ENCODE assay signal across 10 mouse cellular contexts in genomic region chr4:62274841-62275536, GRCm38 (mm10). TPM values are rescaled to one million over a fixed set of nuclear protein-coding genes. Genes with fewer than 3 reads are reported as not detected.
A peak's percentile ranks its signal among the peaks of the same experiment; 100 is the strongest.
DNase-seq lines count a peak whose midpoint lies in the region; ATAC-seq lines count a peak whose summit lies in the region.
"Had no signal": no experiment of that assay in that cellular context is flagged by ENCODE, and none has a peak within 500 bp of the region (broad histone marks: within the 10 kb centered on the region; RNA-seq: fewer than 3 reads in every experiment).

No protein-coding gene starts in this region.

- DNase-seq in kidney, postnatal 10 days: no peak
- peak; percentile 82 for DNase-seq in embryo, embryonic 10.5 days (ENCODE audit: low spot score)
- no peak for DNase-seq in cerebellum, postnatal 25 days
- DNase-seq in left cerebral cortex, postnatal 36 days (ENCODE audit: low spot score in 2 of 2): no peak

- H3K9ac ChIP-seq in kidney, embryonic 16.5 days (replicated peaks; ENCODE audit: low read length): no peak overlapping the region
- no peak overlapping the region for H3K9ac ChIP-seq in hindbrain, embryonic 16.5 days (ENCODE audit: low read depth, low read length)
- no peak overlapping the region for H3K9ac ChIP-seq in neural tube, embryonic 15.5 days (replicated peaks)
- H3K9ac ChIP-seq: limb, embryonic 13.5 days; stomach, embryonic 15.5 days had no signal

- ATAC-seq in kidney, embryonic 16.5 days (ENCODE audit: low FRiP score, low TSS enrichment): peak; percentile 70; the same call in 1 of the 2 replicates
- peak; percentile 95 for ATAC-seq in hindbrain, embryonic 16.5 days
- ATAC-seq in neural tube, embryonic 15.5 days (ENCODE audit: low FRiP score): peak; percentile 77; the same call in 1 of the 2 replicates
- ATAC-seq in erythroid progenitor cell, adult 5-6 weeks (replicated peaks; ENCODE audit: low FRiP score, poor library complexity, severe bottlenecking): no peak

- intact Hi-C loops in left cerebral cortex, postnatal 36 days (cut with DNase I): no loop called here

- H3K27ac ChIP-seq in kidney, embryonic 16.5 days (ENCODE audit: low read length): no peak overlapping the region
- peak overlapping the region; percentile 39 for H3K27ac ChIP-seq in hindbrain, embryonic 16.5 days (ENCODE audit: low read depth, low read length)
- H3K27ac ChIP-seq in neural tube, embryonic 15.5 days (replicated peaks): peak overlapping the region; percentile 54
- H3K27ac ChIP-seq: limb, embryonic 13.5 days; stomach, embryonic 15.5 days had no signal

- no peaks in the 10 kb centered on the region for H3K9me3 ChIP-seq in kidney, embryonic 16.5 days (ENCODE audit: low read length)
- no peaks in the 10 kb centered on the region for H3K9me3 ChIP-seq in hindbrain, embryonic 16.5 days (ENCODE audit: control insufficient read depth, low read length)
- H3K9me3 ChIP-seq in neural tube, embryonic 15.5 days (replicated peaks): no peaks in the 10 kb centered on the region
- H3K9me3 ChIP-seq: limb, embryonic 13.5 days; stomach, embryonic 15.5 days had no signal

- no peak overlapping the region for H3K4me2 ChIP-seq in kidney, embryonic 16.5 days (replicated peaks; ENCODE audit: low read depth, low read length)
- peak overlapping the region; percentile 29; the same call in 1 of the 2 replicates for H3K4me2 ChIP-seq in hindbrain, embryonic 16.5 days (ENCODE audit: low read length)
- no peak overlapping the region for H3K4me2 ChIP-seq in neural tube, embryonic 15.5 days
- H3K4me2 ChIP-seq: limb, embryonic 13.5 days; stomach, embryonic 15.5 days had no signal

- no peaks in the 10 kb centered on the region for H3K27me3 ChIP-seq in kidney, embryonic 16.5 days (ENCODE audit: insufficient read depth, low read length)
- no peaks in the 10 kb centered on the region for H3K27me3 ChIP-seq in hindbrain, embryonic 16.5 days (replicated peaks; ENCODE audit: control insufficient read depth, insufficient read depth, low read length)
- H3K27me3 ChIP-seq in neural tube, embryonic 15.5 days (replicated peaks): no peaks in the 10 kb centered on the region
- H3K27me3 ChIP-seq: limb, embryonic 13.5 days; stomach, embryonic 15.5 days had no signal

- WGBS in kidney, embryonic 16.5 days: 27% methylated on average over 12 of the region's 12 CpGs
- 4% methylated on average over 12 of the region's 12 CpGs for WGBS in hindbrain, embryonic 16.5 days
- WGBS in neural tube, embryonic 15.5 days: 12% methylated on average over 12 of the region's 12 CpGs

- H3K4me3 ChIP-seq in kidney, embryonic 16.5 days (ENCODE audit: low read length): no peak overlapping the region
- H3K4me3 ChIP-seq in hindbrain, embryonic 16.5 days (ENCODE audit: low read length): no peak overlapping the region
- no peak overlapping the region for H3K4me3 ChIP-seq in neural tube, embryonic 15.5 days (replicated peaks)
- H3K4me3 ChIP-seq: limb, embryonic 13.5 days; stomach, embryonic 15.5 days had no signal

- H3K36me3 ChIP-seq in kidney, embryonic 16.5 days (ENCODE audit: insufficient read depth, low read length): no peaks in the 10 kb centered on the region
- no peaks in the 10 kb centered on the region for H3K36me3 ChIP-seq in hindbrain, embryonic 16.5 days (ENCODE audit: control insufficient read depth, insufficient read depth, low read length)
- H3K36me3 ChIP-seq in neural tube, embryonic 15.5 days: no peaks in the 10 kb centered on the region
- H3K36me3 ChIP-seq: limb, embryonic 13.5 days; stomach, embryonic 15.5 days had no signal

- no peaks in the 10 kb centered on the region for H3K4me1 ChIP-seq in kidney, embryonic 16.5 days (ENCODE audit: insufficient read depth, low read length)
- H3K4me1 ChIP-seq in hindbrain, embryonic 16.5 days (ENCODE audit: control insufficient read depth, insufficient read depth, low read depth, low read length): peaks cover 4% of the 10 kb centered on the region; the same call in 1 of the 2 replicates
- 0 out of 2 replicates have a peak, but pooled peaks cover 7% of the 10 kb centered on the region for H3K4me1 ChIP-seq in neural tube, embryonic 15.5 days
- H3K4me1 ChIP-seq: limb, embryonic 13.5 days; stomach, embryonic 15.5 days had no signal

RNA-seq across cellular contexts. Expression of gene Slc31a2, which starts 12.6 kb away (rescaled TPM):
- polyA plus RNA-seq in kidney, embryonic 16.5 days (2015; fragmentation: Nextera tagmentation; extraction: Ambion mirVana): 30.7 and 31.9 TPM in 2 replicates
- 17.7 and 18.2 TPM in 2 replicates for polyA plus RNA-seq in hindbrain, embryonic 16.5 days (2015; fragmentation: Nextera tagmentation; extraction: Ambion mirVana)
- polyA plus RNA-seq in neural tube, embryonic 15.5 days (2015; fragmentation: Nextera tagmentation; extraction: Ambion mirVana): 15.9 and 18.0 TPM in 2 replicates
- total RNA-seq in left cerebral cortex, postnatal 36 days (2021): 1 to 10 TPM; 6.7 to 8.7 TPM
- 6.5 and 9.6 TPM in 2 replicates for total RNA-seq in erythroid progenitor cell, adult 5-6 weeks (2015; ENCODE audit: low replicate concordance)
- 3.0 and 3.2 TPM in 2 replicates for total RNA-seq in erythroid progenitor cell, adult 5-6 weeks (2017; ENCODE audit: low replicate concordance)

RNA-seq across cellular contexts. Expression of gene Zfp37, which starts 44.1 kb away (rescaled TPM):
- polyA plus RNA-seq in kidney, embryonic 16.5 days (2015; fragmentation: Nextera tagmentation; extraction: Ambion mirVana): 10.8 and 12.0 TPM in 2 replicates
- 26.5 and 31.5 TPM in 2 replicates for polyA plus RNA-seq in hindbrain, embryonic 16.5 days (2015; fragmentation: Nextera tagmentation; extraction: Ambion mirVana)
- polyA plus RNA-seq in neural tube, embryonic 15.5 days (2015; fragmentation: Nextera tagmentation; extraction: Ambion mirVana): 23.2 and 25.9 TPM in 2 replicates
- total RNA-seq in left cerebral cortex, postnatal 36 days (2021): 10 to 100 TPM; 22.0 to 22.2 TPM
- not detected in 2 replicates for total RNA-seq in erythroid progenitor cell, adult 5-6 weeks (2015; ENCODE audit: low replicate concordance)
- total RNA-seq in erythroid progenitor cell, adult 5-6 weeks (2017; ENCODE audit: low replicate concordance): 0.98 and 2.2 TPM in 2 replicates
